Mouse (Mus musculus): ENCODE data around the gene Ildr1. TPM values are rescaled to one million over a fixed set of nuclear protein-coding genes. Genes with fewer than 3 reads are reported as not detected.

Gene Ildr1
- total RNA-seq, 2 experiments from 2014 or later, result not detected

DNA sequence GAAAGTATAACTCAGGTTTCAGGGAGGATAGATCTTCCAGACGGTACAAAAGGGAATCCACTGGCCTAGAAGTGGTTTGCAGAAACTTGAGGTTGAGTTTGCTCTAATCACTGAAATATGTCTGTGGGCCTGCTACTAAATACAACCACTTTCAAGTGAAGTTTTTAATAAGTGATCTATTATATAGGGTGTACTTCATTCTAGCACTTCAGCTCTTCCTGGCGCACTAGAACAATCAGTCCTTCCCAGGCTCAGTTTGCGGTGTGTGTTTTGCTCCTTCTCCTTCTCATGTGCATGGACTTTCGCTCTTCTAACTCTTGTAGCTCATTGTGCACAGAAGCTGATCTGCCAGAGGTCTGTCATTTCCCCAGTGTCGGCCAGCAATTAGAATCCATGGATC is 79.2 kb downstream of the Ildr1 start:
- DNase-seq, result no peak

DNA sequence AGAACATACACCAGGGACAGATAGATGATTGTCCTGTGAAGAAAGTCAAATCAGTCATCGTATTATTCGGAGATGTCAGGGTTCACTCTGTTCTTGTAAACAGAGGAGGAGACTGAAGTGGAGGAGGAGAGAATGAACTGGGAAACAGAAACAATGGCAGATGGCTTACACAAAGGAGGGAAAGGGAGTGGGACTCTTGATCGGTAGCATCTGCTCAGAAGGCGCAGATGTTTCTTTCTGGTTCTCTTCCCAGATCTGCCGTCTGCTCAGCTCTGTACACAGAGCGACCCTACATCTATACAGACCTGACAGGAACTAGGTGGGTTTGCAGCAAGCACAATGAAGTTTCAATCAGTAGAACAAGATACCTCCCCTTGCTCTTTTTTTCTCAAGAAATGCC is 81.9 kb downstream of the Ildr1 start:
- no peak for DNase-seq

Other genes with a start within 250 kb of the Ildr1 start
- gene Stfa3, start 238.6 kb upstream of the Ildr1 start, total RNA-seq (2021), result 1 to 10 TPM in 1 of 2 experiments, not detected in 1; 1.8 TPM
- gene Casr, start 131.8 kb upstream of the Ildr1 start, total RNA-seq (2021), result under 1 TPM; 0.14 to 0.33 TPM
- under 1 TPM; 0.62 to 0.65 TPM for gene Cd86, start 27.9 kb upstream of the Ildr1 start, total RNA-seq (2021)
- gene Slc15a2, start 91.0 kb downstream of the Ildr1 start, total RNA-seq (2021), result 1 to 10 TPM; 2.1 to 3.5 TPM
- gene Iqcb1, start 134.4 kb downstream of the Ildr1 start, total RNA-seq (2021), result 10 to 100 TPM; 14.7 to 17.2 TPM
- gene Eaf2, start 181.0 kb downstream of the Ildr1 start, total RNA-seq (2021), result 1 to 10 TPM; 1.1 to 1.5 TPM
- 10 to 100 TPM; 31.8 to 36.7 TPM for gene Golgb1, start 181.2 kb downstream of the Ildr1 start, total RNA-seq (2021)
- 1 to 10 TPM; 7.0 to 7.1 TPM for gene Hcls1, start 241.0 kb downstream of the Ildr1 start, total RNA-seq (2021)